Mouse (Mus musculus): ENCODE results near the gene Ptprg.

Ptprg gene

GRCm38 (mm10) chr14:11553273-11553665 is at the start of gene Ptprg:
Ptprg (plus strand) TSS chr14:11553532.
- peak; percentile 91 for DNase-seq

- DNase-seq: no peak
These were observed 49.4 kb upstream of the Ptprg start for GRCm38 (mm10) chr14:11503803-11504365.

- DNase-seq: no peak
These were observed 43.2 kb upstream of the Ptprg start for GRCm38 (mm10) chr14:11510173-11510572.

GRCm38 (mm10) chr14:11519171-11519570 is 34.2 kb upstream of the Ptprg start:
- DNase-seq: no peak

- no peak for DNase-seq
These were observed 30.3 kb upstream of the Ptprg start for GRCm38 (mm10) chr14:11523052-11523451.

GRCm38 (mm10) chr14:11529591-11529990 is 23.7 kb upstream of the Ptprg start:
- no peak for DNase-seq

GRCm38 (mm10) chr14:11534456-11534855 is 18.9 kb upstream of the Ptprg start:
- no peak for DNase-seq

- DNase-seq: no peak
These were observed 17.2 kb upstream of the Ptprg start for GRCm38 (mm10) chr14:11536121-11536520.

- DNase-seq: peak; percentile 18
These were observed 1.4 kb upstream of the Ptprg start for GRCm38 (mm10) chr14:11551892-11552291.

GRCm38 (mm10) chr14:11552521-11553272 is 635 bp upstream of the Ptprg start:
- peak; percentile 48 for DNase-seq

- DNase-seq: no peak
These were observed 460 bp downstream of the Ptprg start for GRCm38 (mm10) chr14:11553679-11554305.

GRCm38 (mm10) chr14:11554306-11555041 is 1.1 kb downstream of the Ptprg start:
- peak; percentile 66 for DNase-seq

GRCm38 (mm10) chr14:11555061-11555501 is 1.7 kb downstream of the Ptprg start:
- DNase-seq: peak; percentile 60

- DNase-seq: peak; percentile 45
These were observed 2.4 kb downstream of the Ptprg start for GRCm38 (mm10) chr14:11555521-11556355.

GRCm38 (mm10) chr14:11556356-11557130 is 3.2 kb downstream of the Ptprg start:
- peak; percentile 77 for DNase-seq

GRCm38 (mm10) chr14:11558496-11558895 is 5.2 kb downstream of the Ptprg start:
- DNase-seq: no peak

GRCm38 (mm10) chr14:11560641-11561232 is 7.4 kb downstream of the Ptprg start:
- DNase-seq: no peak

GRCm38 (mm10) chr14:11561397-11561796 is 8.1 kb downstream of the Ptprg start:
- DNase-seq: no peak

GRCm38 (mm10) chr14:11562870-11563269 is 9.5 kb downstream of the Ptprg start:
- DNase-seq: no peak

GRCm38 (mm10) chr14:11563656-11564055 is 10.3 kb downstream of the Ptprg start:
- no peak for DNase-seq

GRCm38 (mm10) chr14:11564456-11564855 is 11.1 kb downstream of the Ptprg start:
- DNase-seq: no peak
